Mouse (Mus musculus): ENCODE results near the gene Col12a1.

- no peak for TF ChIP-seq POLR2A (IDR thresholded peaks at IDR 0.05; ENCODE audit: borderline replicate concordance, extremely low read depth, low read depth, low read length)
- TF ChIP-seq CTCF (IDR thresholded peaks at IDR 0.05; ENCODE audit: insufficient read depth, low read length), result no peak
These were observed 17.0 kb upstream of the Col12a1 start for GRCm38 (mm10) chr9:79735608-79736007.
